Mouse (Mus musculus): ENCODE data around the gene Smim10l2a. TPM values are rescaled to one million over a fixed set of nuclear protein-coding genes. Genes with fewer than 3 reads are reported as not detected.

Smim10l2a gene
- total and polyA plus RNA-seq, 3 experiments, result not detected

GRCm38 (mm10) chrX:56342921-56343320, 31.5 kb upstream of the Smim10l2a start:
- H3K27me3 ChIP-seq (ENCODE audit: control insufficient read depth in 1 of 2, insufficient read depth in 2 of 2, low read length in 2 of 2), result no peaks in the 10 kb centered on the region
- no peaks in the 10 kb centered on the region for H3K9me3 ChIP-seq (replicated peaks; ENCODE audit: insufficient read depth, low read length)
- no peaks in the 10 kb centered on the region for H3K79me2 ChIP-seq (ENCODE audit: control insufficient read depth, insufficient read depth, low read length, poor library complexity)
- DNase-seq (ENCODE audit: low read depth, low spot score), result no peak
- no peaks in the 10 kb centered on the region; a peak in 1 of 4 replicates for H3K36me3 ChIP-seq (ENCODE audit: control insufficient read depth in 1 of 2, insufficient read depth in 2 of 2, low read length in 2 of 2)
- H3K4me3 ChIP-seq (ENCODE audit: control insufficient read depth in 1 of 2, insufficient read depth in 1 of 2, low read depth in 2 of 2, low read length in 2 of 2), result no peak overlapping the region
- H3K9ac ChIP-seq (ENCODE audit: control insufficient read depth, low read depth, low read length, poor library complexity, severe bottlenecking), result no peak overlapping the region
- no peak overlapping the region for H3K27ac ChIP-seq (ENCODE audit: control insufficient read depth, low read depth, low read length)
- H3K4me1 ChIP-seq (ENCODE audit: control insufficient read depth in 1 of 2, insufficient read depth in 2 of 2, low read length in 2 of 2), result peaks cover 0 to 4% of the 10 kb centered on the region in 2 experiments; a peak in 1 of 4 replicates
- TF ChIP-seq GATA1 (IDR thresholded peaks at IDR 0.05; ENCODE audit: low read depth, low read length) (no peak), MYB (IDR thresholded peaks at IDR 0.05; ENCODE audit: low read depth, low read length) (no peak), POLR2AphosphoS2 (IDR thresholded peaks at IDR 0.05; ENCODE audit: low read length) (no peak), UBTF (IDR thresholded peaks at IDR 0.05; ENCODE audit: borderline replicate concordance, insufficient read depth, low read depth, low read length) (no peak)

GRCm38 (mm10) chrX:56346176-56346931, 28.0 kb upstream of the Smim10l2a start, which contains the start of gene Zfp449:
TSS of gene Zfp449 (plus strand) at chrX:56346400.
- H3K4me3 ChIP-seq (ENCODE audit: control insufficient read depth in 1 of 2, insufficient read depth in 1 of 2, low read depth in 2 of 2, low read length in 2 of 2), result peak within 1 kb of the TSS; percentile 84 to 89
- peak; percentile 85 for DNase-seq (ENCODE audit: low read depth, low spot score)
- H3K4me1 ChIP-seq (ENCODE audit: control insufficient read depth in 1 of 2, insufficient read depth in 2 of 2, low read length in 2 of 2), result peaks cover 0 to 4% of the 10 kb centered on the region in 2 experiments; a peak in 1 of 4 replicates
- H3K27ac ChIP-seq (ENCODE audit: control insufficient read depth, low read depth, low read length), result 0 out of 2 replicates have a peak within 1 kb of the TSS, but pooled peaks have one; percentile 15
- no peaks in the 10 kb centered on the region for H3K79me2 ChIP-seq (ENCODE audit: control insufficient read depth, insufficient read depth, low read length, poor library complexity)
- H3K27me3 ChIP-seq (ENCODE audit: control insufficient read depth in 1 of 2, insufficient read depth in 2 of 2, low read length in 2 of 2), result no peaks in the 10 kb centered on the region
- no peaks in the 10 kb centered on the region for H3K9me3 ChIP-seq (replicated peaks; ENCODE audit: insufficient read depth, low read length)
- peak within 1 kb of the TSS; percentile 87 for H3K9ac ChIP-seq (ENCODE audit: control insufficient read depth, low read depth, low read length, poor library complexity, severe bottlenecking)
- no peaks in the 10 kb centered on the region; a peak in 1 of 4 replicates for H3K36me3 ChIP-seq (ENCODE audit: control insufficient read depth in 1 of 2, insufficient read depth in 2 of 2, low read length in 2 of 2)
- TF ChIP-seq MEF2A (IDR thresholded peaks at IDR 0.05; ENCODE audit: extremely low read depth, insufficient replicate concordance, low read depth, low read length, poor library complexity, severe bottlenecking), result no peak
- TF ChIP-seq USF2 (IDR thresholded peaks at IDR 0.05; ENCODE audit: borderline replicate concordance in 1 of 2, insufficient read depth in 1 of 2, low read depth in 1 of 2, low read length in 2 of 2), result no peak
- peak; percentile 52 for TF ChIP-seq NELFE (IDR thresholded peaks at IDR 0.05; ENCODE audit: low read depth, low read length)
- TF ChIP-seq SMC3 (IDR thresholded peaks at IDR 0.05; ENCODE audit: low read depth, low read length), result no peak
- 0 out of 2 replicates have a peak, but pooled peaks have one; percentile 62 for TF ChIP-seq MXI1 (IDR thresholded peaks at IDR 0.05; ENCODE audit: low read depth, low read length)
- peak; percentile 83 for TF ChIP-seq NRF1 (IDR thresholded peaks at IDR 0.05; ENCODE audit: insufficient read depth, low read depth, low read length, poor library complexity, severe bottlenecking)
- TF ChIP-seq MAFK (IDR thresholded peaks at IDR 0.05; ENCODE audit: borderline replicate concordance, low read depth, low read length), result no peak
- TF ChIP-seq GATA1 (IDR thresholded peaks at IDR 0.05; ENCODE audit: low read depth, low read length), result no peak
- peak; percentile 86 for TF ChIP-seq HCFC1 (IDR thresholded peaks at IDR 0.05; ENCODE audit: low read depth, low read length)
- no peak for TF ChIP-seq CHD1 (IDR thresholded peaks at IDR 0.05; ENCODE audit: low read depth, low read length)
- peak in 1 of 2 experiments; percentile 45; a peak in 1 of 4 replicates for TF ChIP-seq POLR2A (IDR thresholded peaks at IDR 0.05; ENCODE audit: control insufficient read depth in 1 of 2, insufficient read depth in 1 of 2, low read depth in 1 of 2, low read length in 2 of 2, poor library complexity in 1 of 2)
